Mouse (Mus musculus) ES-E14 (cell line): ENCODE results near the gene Rasa4. TPM values are rescaled to one million over a fixed set of nuclear protein-coding genes. Genes with fewer than 3 reads are reported as not detected.

Experiments
- DNase-seq: peaks from one replicate; pipeline ENCODE4 v3.0.0-alpha.2; 2013; ENCODE audit warnings: low read depth, low spot score
- H3K27ac ChIP-seq: 2 replicates; pipeline ENCODE4 v1.5.1; 2012; ENCODE audit warnings: low read depth, mild to moderate bottlenecking, low read length, moderate library complexity, mixed read lengths; ENCODE audit not compliant: poor library complexity, insufficient read depth, severe bottlenecking
- H3K36me3 ChIP-seq: 2 replicates; pipeline ENCODE4 v1.6.1; 2012; ENCODE audit warnings: mild to moderate bottlenecking, low read length, moderate library complexity, mixed read lengths; ENCODE audit not compliant: control insufficient read depth, poor library complexity, insufficient read depth, severe bottlenecking
- H3K4me1 ChIP-seq, 2 experiments: fragments of 150-350 bp in 1 of 2; sonication (generic) in 1 of 2; 2 replicates each; pipeline ENCODE4 v1.6.1; 2012; ENCODE audit warnings: low read length in 2 of 2, mild to moderate bottlenecking in 1 of 2, mixed read lengths in 1 of 2; ENCODE audit not compliant: control insufficient read depth in 2 of 2, insufficient read depth in 2 of 2, poor library complexity in 1 of 2
- H3K4me3 ChIP-seq, 2 experiments: fragments of 150-350 bp in 1 of 2; sonication (generic) in 1 of 2; 2 replicates each; pipeline ENCODE4 v1.5.1; 2012; ENCODE audit warnings: low read length in 2 of 2, low read depth in 1 of 2, mild to moderate bottlenecking in 1 of 2, mixed read lengths in 1 of 2; ENCODE audit not compliant: insufficient read depth in 1 of 2, poor library complexity in 1 of 2, severe bottlenecking in 1 of 2
- H3K9ac ChIP-seq: 2 replicates; pipeline ENCODE4 v1.6.1; 2012; ENCODE audit warnings: low read depth, mild to moderate bottlenecking, low read length, mixed read lengths; ENCODE audit not compliant: poor library complexity, insufficient read depth, severe bottlenecking
- H3K9me3 ChIP-seq: fragments of 150-350 bp; sonication (generic); 2 replicates; pipeline ENCODE4 v1.6.1; 2012; ENCODE audit warnings: low read depth, mild to moderate bottlenecking, low read length; ENCODE audit not compliant: control insufficient read depth, insufficient read depth
- CHD2 ChIP-seq: IDR thresholded peaks from 2 replicates; pipeline ENCODE4 v1.6.1; 2014; ENCODE audit warnings: mild to moderate bottlenecking, low read depth, low read length, inconsistent platforms
- HCFC1 ChIP-seq: IDR thresholded peaks from 2 replicates; pipeline ENCODE4 v1.6.1; 2012; ENCODE audit warnings: low read length, inconsistent platforms, borderline replicate concordance; ENCODE audit not compliant: insufficient read depth
- MAFK ChIP-seq: IDR thresholded peaks from 2 replicates; pipeline ENCODE4 v1.6.1; 2014; ENCODE audit warnings: mild to moderate bottlenecking, low read depth, low read length, inconsistent platforms; ENCODE audit not compliant: insufficient read depth
- ZC3H11A ChIP-seq: IDR thresholded peaks from 2 replicates; pipeline ENCODE4 v1.6.1; 2012; ENCODE audit warnings: low read depth, mild to moderate bottlenecking, inconsistent platforms, low read length, borderline replicate concordance
- ZNF384 ChIP-seq: IDR thresholded peaks from 2 replicates; pipeline ENCODE4 v1.6.1; 2012; ENCODE audit warnings: low read depth, low read length, inconsistent platforms
- in situ Hi-C, 2 experiments: fragments of 600-800 bp; cut with MboI; formaldehyde crosslinking; loops; one replicate each; pipeline ENCODE4 v1.15.1; 2025; ENCODE audit warnings: low sequenced_read_pairs in 2 of 2, inconsistent platforms in 1 of 2; ENCODE audit not compliant: unreplicated experiment in 2 of 2
- total RNA-seq: library from RNA; depleted of rRNA; stranded (reverse); fragments of 300-350 nt; gene quantifications from 2 replicates; pipeline ENCODE4 v1.2.3, GENCODE M21; 2012

Gene Rasa4
- total RNA-seq, 1 experiment, result 17.4 TPM

DNA sequence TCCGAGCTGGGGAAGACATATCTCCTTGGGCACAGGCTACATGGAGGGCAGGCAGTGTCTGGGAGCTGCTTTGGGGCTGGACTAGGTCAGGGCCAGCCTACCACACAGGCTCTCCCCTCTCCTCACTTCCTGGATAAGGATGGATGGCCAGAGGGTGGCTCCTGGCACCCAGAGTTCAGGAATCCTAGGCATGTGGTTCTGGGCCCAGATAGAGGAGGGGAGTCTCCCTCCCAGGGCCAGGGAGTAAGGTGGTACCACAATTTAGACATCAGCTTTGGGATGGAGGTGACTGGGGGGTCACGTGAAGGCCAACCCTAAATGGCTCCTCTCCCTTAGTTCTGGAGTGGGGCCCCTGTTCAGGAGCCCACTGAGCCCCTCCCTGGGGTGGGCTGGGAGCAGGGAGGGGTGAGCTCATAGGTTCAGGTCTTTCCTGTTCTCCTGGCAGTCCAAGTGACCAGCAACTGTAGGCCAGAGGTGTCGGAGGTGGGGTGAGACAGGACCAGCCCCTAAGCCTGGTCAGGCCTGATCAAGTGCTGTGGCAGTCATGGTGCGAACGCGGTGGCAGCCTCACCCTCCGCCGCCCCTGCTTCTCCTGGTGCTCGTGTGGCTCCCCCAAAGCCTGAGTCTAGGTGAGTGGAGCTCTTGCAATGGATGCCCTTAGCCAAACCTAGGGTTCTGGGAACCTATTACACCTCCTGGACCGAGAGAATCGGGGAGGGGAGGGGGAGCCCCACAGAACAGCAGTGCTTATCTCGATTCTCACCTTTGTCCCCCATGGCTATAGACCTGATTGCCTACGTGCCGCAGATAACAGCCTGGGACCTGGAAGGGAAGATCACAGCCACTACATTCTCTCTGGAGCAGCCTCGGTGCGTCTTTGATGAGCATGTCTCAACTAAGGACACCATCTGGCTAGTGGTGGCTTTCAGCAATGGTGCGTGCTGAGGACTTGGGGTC is 45.2 kb upstream of the Rasa4 start, which contains the start of gene Upk3b:
Upk3b (plus strand) TSS at position 239 of the 957 bp plus-strand sequence.
- no peak within 1 kb of the TSS for H3K9ac ChIP-seq
- in situ Hi-C loops, result no loop called here
- H3K4me1 ChIP-seq, result peaks cover 4 to 9% of the 10 kb centered on the region in 2 experiments; a peak in 3 of 4 replicates
- TF ChIP-seq MAFK (no peak), ZC3H11A (no peak), HCFC1 (no peak), CHD2 (no peak), ZNF384 (no peak)
- no peaks in the 10 kb centered on the region for H3K9me3 ChIP-seq
- H3K4me3 ChIP-seq, result no peak within 1 kb of the TSS
- DNase-seq, result no peak
- no peak within 1 kb of the TSS for H3K27ac ChIP-seq
- no peaks in the 10 kb centered on the region for H3K36me3 ChIP-seq

DNA sequence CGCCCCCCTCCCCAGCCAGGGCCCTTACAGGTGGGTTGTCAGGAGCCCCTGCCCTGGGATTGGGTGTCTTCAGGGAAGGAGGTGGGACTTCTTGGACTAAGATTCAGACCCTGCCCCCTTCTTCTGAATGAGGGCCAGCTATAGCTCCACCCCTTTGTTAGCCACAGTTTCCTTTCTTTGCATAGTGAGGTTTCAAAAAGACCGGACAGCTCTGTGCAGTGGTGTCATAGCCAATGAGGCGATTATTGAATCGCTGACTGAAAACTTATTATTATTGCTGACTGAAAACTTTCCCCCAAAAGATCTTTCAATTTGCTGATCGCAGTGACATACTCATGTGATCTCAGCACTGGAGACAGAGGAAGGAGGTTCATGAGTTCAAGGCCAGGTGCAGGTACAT is 43.5 kb upstream of the Rasa4 start:
- H3K4me3 ChIP-seq, result peak overlapping the region in 1 of 2 experiments; percentile 53; a peak in 2 of 4 replicates
- peaks cover 4 to 9% of the 10 kb centered on the region in 2 experiments; a peak in 3 of 4 replicates for H3K4me1 ChIP-seq
- no peaks in the 10 kb centered on the region for H3K9me3 ChIP-seq
- TF ChIP-seq MAFK, result no peak
- no peak for TF ChIP-seq ZNF384
- TF ChIP-seq CHD2, result no peak
- no peak for TF ChIP-seq HCFC1
- TF ChIP-seq ZC3H11A, result no peak
- H3K9ac ChIP-seq, result no peak overlapping the region
- in situ Hi-C loops, result no loop called here
- H3K27ac ChIP-seq, result no peak overlapping the region
- DNase-seq, result no peak
- H3K36me3 ChIP-seq, result no peaks in the 10 kb centered on the region

DNA sequence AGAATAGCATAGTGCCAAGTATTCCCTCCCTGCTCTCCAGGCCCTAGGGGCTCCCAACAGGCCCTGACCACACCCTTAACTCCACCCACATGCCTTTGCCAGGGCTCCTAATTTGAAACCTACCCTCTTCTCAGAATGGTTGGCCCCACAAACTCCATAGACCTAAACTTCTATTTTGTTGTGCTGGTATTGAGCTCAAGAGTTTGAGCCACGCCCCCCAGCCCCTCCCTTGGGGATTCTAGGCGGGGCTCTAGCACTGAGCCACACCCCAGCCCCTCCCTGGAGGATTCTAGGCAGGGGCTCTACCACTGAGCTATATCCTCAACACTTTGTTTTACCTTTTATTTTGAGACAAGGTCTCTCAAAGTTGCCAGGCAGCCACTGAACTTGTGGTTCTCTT is 42.5 kb upstream of the Rasa4 start:
- H3K27ac ChIP-seq, result peak overlapping the region; percentile 77; the same call in 1 of the 2 replicates
- no peak overlapping the region; a peak in 1 of 4 replicates for H3K4me3 ChIP-seq
- H3K4me1 ChIP-seq, result peaks cover 4 to 13% of the 10 kb centered on the region in 2 experiments; a peak in 3 of 4 replicates
- H3K36me3 ChIP-seq, result no peaks in the 10 kb centered on the region
- in situ Hi-C loops, result no loop called here
- DNase-seq, result peak; percentile 59
- no peaks in the 10 kb centered on the region for H3K9me3 ChIP-seq
- no peak overlapping the region; the same call in 1 of the 2 replicates for H3K9ac ChIP-seq
- TF ChIP-seq ZC3H11A, result no peak
- no peak for TF ChIP-seq MAFK
- no peak for TF ChIP-seq HCFC1
- no peak for TF ChIP-seq ZNF384
- no peak for TF ChIP-seq CHD2

DNA sequence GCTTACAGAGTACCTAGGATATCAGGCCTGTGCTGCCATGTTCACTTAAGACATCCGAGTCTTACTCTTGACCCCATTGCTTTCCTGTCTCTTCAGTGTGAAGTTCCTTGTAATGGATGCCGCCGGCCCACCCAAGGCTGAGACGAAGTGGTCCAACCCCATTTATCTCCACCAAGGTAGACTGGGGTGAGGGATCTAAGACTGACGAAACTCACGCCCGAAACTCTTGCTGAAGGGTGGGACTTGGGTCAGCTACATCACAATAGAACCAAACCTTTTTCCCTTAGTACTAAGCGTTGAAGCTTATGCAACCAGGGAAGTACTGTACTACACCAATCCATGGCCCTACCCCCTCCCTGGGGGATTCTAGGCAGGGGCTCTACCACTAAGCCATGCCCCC is 42.0 kb upstream of the Rasa4 start:
- Histone ChIP-seq H3K36me3 (no peaks in the 10 kb centered on the region), H3K27ac (peak overlapping the region; percentile 77; the same call in 1 of the 2 replicates), H3K4me1 (peaks cover 4 to 13% of the 10 kb centered on the region in 2 experiments; a peak in 3 of 4 replicates), H3K9ac (no peak overlapping the region; the same call in 1 of the 2 replicates), H3K4me3 (no peak overlapping the region; a peak in 1 of 4 replicates), H3K9me3 (no peaks in the 10 kb centered on the region)
- TF ChIP-seq MAFK (no peak), CHD2 (no peak), HCFC1 (no peak), ZNF384 (no peak), ZC3H11A (no peak)
- in situ Hi-C loops, result no loop called here
- no peak for DNase-seq
